Mouse (Mus musculus) kidney, adult 2 months (tissue): ENCODE data around the gene Apmap.
"Not testable (repeated sequence)": the region's sequence is repeated elsewhere in the genome, so short reads cannot be mapped to it uniquely, and the experiment has no call there.

Experiments
- CTCF ChIP-seq: fragments of 200-500 bp; conservative IDR thresholded peaks from 2 replicates; pipeline ENCODE4 v1.5.1; 2011; ENCODE audit warnings: low read depth, mild to moderate bottlenecking, control low read depth, low read length, moderate library complexity, mixed read lengths; ENCODE audit not compliant: insufficient read depth, insufficient read length
- POLR2A ChIP-seq: fragments of 200-500 bp; IDR thresholded peaks from one replicate; pipeline ENCODE4 v1.6.1; 2011; ENCODE audit warnings: low read depth, low read length, control low read depth

- TF ChIP-seq CTCF, POLR2A: not testable (repeated sequence)
Observed at GRCm38 (mm10) chr2:150549576-150549975, 58.8 kb downstream of the Apmap start.
